Mouse (Mus musculus) spleen, postnatal 4 days (tissue): ENCODE measurements around the gene Chrna1.

Experiments used
- DNase-seq, 2 experiments: peaks; one replicate each; pipeline ENCODE4 v3.0.0; 2022; ENCODE audit warnings: low spot score in 2 of 2

Chrna1 gene

GRCm38 (mm10) chr2:73518966-73519365, 61.2 kb downstream of the Chrna1 start:
- no peak for DNase-seq

- no peak for DNase-seq
Measured at GRCm38 (mm10) chr2:73518311-73518710, 61.8 kb downstream of the Chrna1 start.

- no peak for DNase-seq
Measured at GRCm38 (mm10) chr2:73514178-73514577, 66.0 kb downstream of the Chrna1 start.
